Mouse (Mus musculus): ENCODE data around the gene Polr1e. TPM values are rescaled to one million over a fixed set of nuclear protein-coding genes. Genes with fewer than 3 reads are reported as not detected.

Gene Polr1e
- 31.1 and 34.1 TPM in 2 replicates for polyA plus RNA-seq (2015; fragmentation: Nextera tagmentation; extraction: Ambion mirVana)

DNA sequence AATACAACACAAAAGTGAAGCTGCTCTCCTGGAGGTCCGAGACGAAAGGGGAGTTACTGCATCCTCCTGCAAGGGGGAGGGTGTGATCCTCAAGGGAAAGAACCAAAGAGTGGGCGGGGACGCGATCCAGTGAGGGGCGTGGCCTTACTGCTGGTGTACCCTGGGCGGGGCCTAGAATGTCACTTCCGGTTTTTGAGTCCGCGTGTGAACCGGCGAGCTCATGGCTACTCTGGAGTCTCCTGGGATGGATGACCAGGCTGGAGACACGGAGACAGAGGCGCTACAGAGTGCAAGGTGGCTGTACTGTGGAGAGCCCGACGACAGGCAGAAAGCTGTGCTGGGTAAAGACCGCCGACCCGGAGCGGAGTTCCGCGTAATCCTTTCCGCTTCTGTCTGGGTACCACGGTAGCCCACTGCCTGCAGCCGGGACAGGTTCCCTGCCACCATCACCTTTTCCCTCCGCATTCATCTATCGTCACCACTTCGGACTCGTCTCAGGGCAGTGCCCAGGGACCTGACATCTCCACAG, at the start of gene Polr1e:
Polr1e (plus strand) TSS at position 132 of the 529 bp plus-strand sequence.
- peak within 1 kb of the TSS; percentile 72 for H3K9ac ChIP-seq (ENCODE audit: low read depth, low read length)
- H3K4me2 ChIP-seq (ENCODE audit: low read depth, low read length): peak within 1 kb of the TSS; percentile 90
- peak; percentile 89 for ATAC-seq
- H3K36me3 ChIP-seq (ENCODE audit: control insufficient read depth, insufficient read depth, low read length): no peaks in the 10 kb centered on the region
- no peak within 1 kb of the TSS for H3K27ac ChIP-seq (ENCODE audit: low read length)
- peaks cover 12% of the 10 kb centered on the region for H3K4me1 ChIP-seq (ENCODE audit: control insufficient read depth, insufficient read depth, low read length)
- peak within 1 kb of the TSS; percentile 79 for H3K4me3 ChIP-seq (ENCODE audit: low read length)
- WGBS: under 1% methylated on average over 29 of the region's 29 CpGs
- no peaks in the 10 kb centered on the region for H3K27me3 ChIP-seq (replicated peaks; ENCODE audit: control insufficient read depth, insufficient read depth, low read length)
- H3K9me3 ChIP-seq (ENCODE audit: control insufficient read depth, low read length): no peaks in the 10 kb centered on the region

DNA sequence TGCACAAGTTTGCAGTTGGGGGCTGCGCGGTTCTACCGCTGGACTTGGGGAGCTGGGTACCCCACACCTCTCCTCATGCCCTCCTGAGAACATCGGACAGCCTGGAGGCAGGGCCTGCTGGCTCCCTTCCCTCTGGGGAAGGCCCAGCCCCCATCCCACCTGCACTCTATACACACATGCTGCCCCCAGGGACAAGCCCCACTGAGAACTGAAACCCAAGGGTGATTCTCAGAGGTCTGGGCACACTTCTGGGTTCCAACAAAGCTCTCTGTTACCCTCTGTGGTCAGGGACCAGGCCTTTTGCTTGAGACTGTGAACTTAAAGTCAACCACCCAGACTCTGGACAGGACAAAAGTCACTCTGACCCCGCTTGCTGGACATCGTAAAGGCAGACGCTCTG, 48.3 kb upstream of the Polr1e start:
- no peaks in the 10 kb centered on the region for H3K27me3 ChIP-seq (replicated peaks; ENCODE audit: control insufficient read depth, insufficient read depth, low read length)
- WGBS: 88% methylated on average over 7 of the region's 7 CpGs
- no peak overlapping the region for H3K4me2 ChIP-seq (ENCODE audit: low read depth, low read length)
- no peak overlapping the region for H3K9ac ChIP-seq (ENCODE audit: low read depth, low read length)
- no peak overlapping the region for H3K27ac ChIP-seq (ENCODE audit: low read length)
- H3K4me3 ChIP-seq (ENCODE audit: low read length): no peak overlapping the region
- ATAC-seq: no peak
- H3K9me3 ChIP-seq (ENCODE audit: control insufficient read depth, low read length): no peaks in the 10 kb centered on the region
- H3K4me1 ChIP-seq (ENCODE audit: control insufficient read depth, insufficient read depth, low read length): 0 out of 2 replicates have a peak, but pooled peaks cover 3% of the 10 kb centered on the region
- H3K36me3 ChIP-seq (ENCODE audit: control insufficient read depth, insufficient read depth, low read length): no peaks in the 10 kb centered on the region

DNA sequence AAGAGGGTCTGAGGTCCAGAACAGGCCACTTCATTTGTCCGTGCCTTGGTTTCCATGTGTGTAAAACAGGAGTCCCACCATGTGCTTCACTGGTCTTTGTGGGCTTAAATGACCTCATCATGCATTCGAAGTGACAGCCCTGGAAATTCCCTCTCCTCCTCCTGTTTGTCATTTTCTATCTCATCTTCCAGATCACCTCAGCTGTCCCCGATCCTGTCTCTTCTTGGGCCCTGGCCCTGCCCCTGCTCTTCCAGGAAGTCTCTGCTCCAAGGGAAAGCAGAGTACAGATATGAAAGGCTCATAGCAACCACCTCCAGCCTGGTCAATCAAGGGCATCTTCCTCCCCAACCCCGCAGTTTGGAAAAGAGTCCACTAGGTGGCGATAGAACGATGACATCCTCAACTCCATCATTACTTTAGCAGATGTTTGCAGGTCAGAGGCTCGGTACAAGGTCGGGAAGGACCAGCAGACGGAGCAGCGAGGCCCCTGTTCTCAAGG, 47.7 kb upstream of the Polr1e start:
- 20% methylated on average over 10 of the region's 10 CpGs for WGBS

DNA sequence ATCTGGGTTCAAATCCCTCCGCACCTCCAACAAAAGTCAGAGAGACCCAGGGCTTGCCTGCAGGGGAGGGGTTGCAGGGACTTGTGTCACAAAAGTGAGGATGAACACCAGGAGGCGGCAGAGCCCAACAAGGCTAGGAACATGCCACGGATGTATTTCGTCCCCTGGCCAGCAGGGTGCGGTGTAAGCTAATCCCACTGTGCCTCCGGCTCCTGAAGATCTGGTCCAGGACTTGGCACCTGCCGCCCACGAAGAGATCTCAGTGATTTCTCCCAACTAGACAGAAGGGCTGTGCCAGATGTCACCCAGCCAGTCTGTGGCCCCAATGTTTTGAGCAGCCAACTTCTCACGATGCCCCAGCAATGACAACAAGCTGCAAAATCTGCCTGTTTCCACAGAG, 44.9 kb upstream of the Polr1e start:
- no peaks in the 10 kb centered on the region for H3K27me3 ChIP-seq (replicated peaks; ENCODE audit: control insufficient read depth, insufficient read depth, low read length)
- H3K4me2 ChIP-seq (ENCODE audit: low read depth, low read length): peak overlapping the region; percentile 44
- 12% methylated on average over 9 of the region's 9 CpGs for WGBS
- H3K9me3 ChIP-seq (ENCODE audit: control insufficient read depth, low read length): no peaks in the 10 kb centered on the region
- no peaks in the 10 kb centered on the region for H3K36me3 ChIP-seq (ENCODE audit: control insufficient read depth, insufficient read depth, low read length)
- no peak overlapping the region for H3K27ac ChIP-seq (ENCODE audit: low read length)
- peak overlapping the region; percentile 33 for H3K4me3 ChIP-seq (ENCODE audit: low read length)
- peak; percentile 53 for ATAC-seq
- H3K4me1 ChIP-seq (ENCODE audit: control insufficient read depth, insufficient read depth, low read length): 0 out of 2 replicates have a peak, but pooled peaks cover 3% of the 10 kb centered on the region
- H3K9ac ChIP-seq (ENCODE audit: low read depth, low read length): no peak overlapping the region

More for the DNA sequence above, 47.7 kb upstream of the Polr1e start:
- Histone ChIP-seq H3K9ac (ENCODE audit: low read depth, low read length) (no peak overlapping the region), H3K9me3 (ENCODE audit: control insufficient read depth, low read length) (no peaks in the 10 kb centered on the region), H3K4me3 (ENCODE audit: low read length) (no peak overlapping the region), H3K36me3 (ENCODE audit: control insufficient read depth, insufficient read depth, low read length) (no peaks in the 10 kb centered on the region), H3K27ac (ENCODE audit: low read length) (no peak overlapping the region), H3K4me2 (ENCODE audit: low read depth, low read length) (no peak overlapping the region), H3K4me1 (ENCODE audit: control insufficient read depth, insufficient read depth, low read length) (0 out of 2 replicates have a peak, but pooled peaks cover 3% of the 10 kb centered on the region), H3K27me3 (replicated peaks; ENCODE audit: control insufficient read depth, insufficient read depth, low read length) (no peaks in the 10 kb centered on the region)
- ATAC-seq: no peak

DNA sequence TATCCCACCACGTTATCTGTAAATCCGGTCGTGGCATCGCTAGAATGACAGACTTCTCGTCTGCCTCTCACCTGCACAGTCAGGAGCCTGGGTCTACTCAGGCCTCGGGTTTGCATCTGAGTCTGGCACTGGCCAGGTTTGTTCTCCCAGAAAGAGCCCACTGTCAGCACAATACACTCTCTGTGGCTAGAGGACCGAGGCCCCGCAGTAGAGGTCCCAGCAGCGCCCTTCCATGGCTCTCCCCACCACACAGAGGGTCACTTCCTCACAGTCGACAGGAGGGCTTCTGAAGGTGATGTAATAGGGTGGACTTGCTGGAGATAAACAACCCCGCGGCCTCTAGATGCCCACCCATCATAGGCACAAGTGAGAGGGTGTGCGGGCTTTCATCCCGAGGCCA, 44.5 kb upstream of the Polr1e start:
- ATAC-seq: peak; percentile 50
- peak overlapping the region; percentile 44 for H3K4me2 ChIP-seq (ENCODE audit: low read depth, low read length)
- H3K27ac ChIP-seq (ENCODE audit: low read length): no peak overlapping the region
- H3K4me3 ChIP-seq (ENCODE audit: low read length): peak overlapping the region; percentile 33
- no peak overlapping the region for H3K9ac ChIP-seq (ENCODE audit: low read depth, low read length)
- 45% methylated on average over 14 of the region's 14 CpGs for WGBS
- H3K9me3 ChIP-seq (ENCODE audit: control insufficient read depth, low read length): no peaks in the 10 kb centered on the region
- H3K4me1 ChIP-seq (ENCODE audit: control insufficient read depth, insufficient read depth, low read length): 0 out of 2 replicates have a peak, but pooled peaks cover 3% of the 10 kb centered on the region
- no peaks in the 10 kb centered on the region for H3K27me3 ChIP-seq (replicated peaks; ENCODE audit: control insufficient read depth, insufficient read depth, low read length)
- H3K36me3 ChIP-seq (ENCODE audit: control insufficient read depth, insufficient read depth, low read length): no peaks in the 10 kb centered on the region

DNA sequence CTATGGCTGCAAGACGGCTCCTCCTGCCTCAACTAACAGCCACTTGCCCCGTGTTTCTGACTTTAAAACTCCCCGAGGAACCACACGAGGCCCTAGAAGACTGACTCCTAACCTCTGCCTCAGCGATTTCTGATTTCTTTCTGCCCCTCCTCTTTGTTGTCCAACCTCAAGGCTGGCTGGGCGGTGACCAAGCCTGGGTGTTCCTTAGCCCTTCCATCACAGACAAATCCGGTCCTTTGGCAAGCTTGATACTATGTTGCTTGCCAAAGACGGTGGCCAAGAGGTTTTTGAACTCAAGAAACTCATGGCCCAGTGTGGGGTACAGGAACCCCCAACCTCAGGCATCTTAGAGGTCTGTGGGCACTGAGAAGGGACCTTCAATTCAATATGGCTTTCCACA, 44.1 kb upstream of the Polr1e start:
- no peak for ATAC-seq
- H3K9ac ChIP-seq (ENCODE audit: low read depth, low read length): no peak overlapping the region
- WGBS: 79% methylated on average over 8 of the region's 8 CpGs
- no peaks in the 10 kb centered on the region for H3K36me3 ChIP-seq (ENCODE audit: control insufficient read depth, insufficient read depth, low read length)
- no peak overlapping the region for H3K4me3 ChIP-seq (ENCODE audit: low read length)
- no peak overlapping the region for H3K27ac ChIP-seq (ENCODE audit: low read length)
- no peaks in the 10 kb centered on the region for H3K27me3 ChIP-seq (replicated peaks; ENCODE audit: control insufficient read depth, insufficient read depth, low read length)
- no peaks in the 10 kb centered on the region for H3K9me3 ChIP-seq (ENCODE audit: control insufficient read depth, low read length)
- H3K4me1 ChIP-seq (ENCODE audit: control insufficient read depth, insufficient read depth, low read length): 0 out of 2 replicates have a peak, but pooled peaks cover 3% of the 10 kb centered on the region
- no peak overlapping the region for H3K4me2 ChIP-seq (ENCODE audit: low read depth, low read length)

DNA sequence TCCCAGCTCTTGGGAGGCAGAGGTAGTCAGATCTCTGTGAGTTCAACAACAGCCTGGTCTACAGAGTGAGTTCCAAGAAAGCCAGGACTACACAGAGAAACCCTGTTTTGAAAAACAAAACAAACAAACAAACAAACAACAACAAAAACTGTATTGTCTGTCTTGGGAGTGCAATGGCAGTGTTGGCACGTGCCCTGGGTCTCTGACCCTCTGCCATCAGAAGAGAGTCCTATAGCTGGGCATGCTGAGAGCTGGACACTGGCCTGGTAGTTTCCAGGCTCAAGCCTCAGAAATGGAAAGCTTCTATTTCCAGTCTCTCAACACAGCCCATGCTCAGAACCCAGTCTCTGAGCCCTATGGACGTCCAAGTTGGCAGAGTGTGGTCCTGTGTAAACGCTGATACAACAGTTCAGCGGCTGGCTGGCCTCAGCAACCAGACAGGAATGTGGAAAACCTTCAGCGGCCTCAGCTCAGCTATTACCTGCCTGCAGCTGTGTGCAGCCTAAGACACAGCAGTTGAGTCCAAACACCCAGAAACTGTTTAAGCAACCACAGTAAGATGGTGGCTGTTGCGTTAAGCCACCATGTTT, 42.3 kb upstream of the Polr1e start:
- H3K27ac ChIP-seq (ENCODE audit: low read length): no peak overlapping the region
- no peak for ATAC-seq
- 0 out of 2 replicates have a peak, but pooled peaks cover 3% of the 10 kb centered on the region for H3K4me1 ChIP-seq (ENCODE audit: control insufficient read depth, insufficient read depth, low read length)
- no peak overlapping the region for H3K9ac ChIP-seq (ENCODE audit: low read depth, low read length)
- WGBS: 64% methylated on average over 6 of the region's 6 CpGs
- H3K36me3 ChIP-seq (ENCODE audit: control insufficient read depth, insufficient read depth, low read length): no peaks in the 10 kb centered on the region
- H3K9me3 ChIP-seq (ENCODE audit: control insufficient read depth, low read length): no peaks in the 10 kb centered on the region
- no peak overlapping the region for H3K4me3 ChIP-seq (ENCODE audit: low read length)
- no peaks in the 10 kb centered on the region for H3K27me3 ChIP-seq (replicated peaks; ENCODE audit: control insufficient read depth, insufficient read depth, low read length)
- no peak overlapping the region for H3K4me2 ChIP-seq (ENCODE audit: low read depth, low read length)

DNA sequence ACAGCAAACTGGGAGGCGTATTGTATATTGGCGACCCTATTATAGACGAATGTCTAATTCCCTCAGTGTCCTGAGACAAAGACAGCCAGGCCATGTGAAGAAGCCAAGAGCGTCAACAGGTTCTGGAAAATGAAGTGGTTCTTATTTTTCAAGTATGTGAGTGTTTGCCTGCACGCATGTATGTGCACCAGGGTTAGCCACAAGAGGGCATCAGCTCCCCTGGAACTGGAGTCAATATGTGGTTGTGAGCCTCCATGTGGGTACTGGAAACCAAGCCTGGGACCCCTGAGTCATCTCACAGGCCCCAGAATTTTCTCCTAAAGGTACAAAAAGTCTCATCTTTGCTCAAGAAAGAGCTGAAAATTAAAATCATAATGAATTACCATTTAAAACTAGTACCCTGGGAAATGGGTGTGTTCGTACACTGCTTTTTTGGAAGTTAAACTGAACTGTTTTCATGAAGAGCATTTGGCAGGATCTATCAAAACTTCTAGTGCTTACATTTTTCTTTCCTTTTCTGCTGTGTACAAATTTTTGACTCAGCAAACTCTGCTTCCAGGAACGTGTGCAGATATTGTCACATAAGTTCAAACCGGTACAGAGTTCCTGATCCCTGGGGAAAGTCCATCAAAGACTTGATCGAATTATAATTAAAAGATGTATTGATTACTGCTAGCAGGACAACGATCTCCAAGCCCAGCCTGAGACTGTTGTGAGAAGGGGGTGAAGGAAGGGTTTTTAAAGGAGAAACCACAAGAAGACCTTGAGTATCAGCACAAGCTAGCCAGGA, 41.3 kb upstream of the Polr1e start:
- Histone ChIP-seq H3K4me3 (ENCODE audit: low read length) (no peak overlapping the region), H3K4me1 (ENCODE audit: control insufficient read depth, insufficient read depth, low read length) (peaks cover 7% of the 10 kb centered on the region; the same call in 1 of the 2 replicates), H3K27ac (ENCODE audit: low read length) (no peak overlapping the region), H3K9ac (ENCODE audit: low read depth, low read length) (no peak overlapping the region), H3K4me2 (ENCODE audit: low read depth, low read length) (no peak overlapping the region), H3K27me3 (replicated peaks; ENCODE audit: control insufficient read depth, insufficient read depth, low read length) (no peaks in the 10 kb centered on the region), H3K9me3 (ENCODE audit: control insufficient read depth, low read length) (no peaks in the 10 kb centered on the region), H3K36me3 (ENCODE audit: control insufficient read depth, insufficient read depth, low read length) (no peaks in the 10 kb centered on the region)
- ATAC-seq: no peak
- WGBS: 88% methylated on average over 10 of the region's 10 CpGs

DNA sequence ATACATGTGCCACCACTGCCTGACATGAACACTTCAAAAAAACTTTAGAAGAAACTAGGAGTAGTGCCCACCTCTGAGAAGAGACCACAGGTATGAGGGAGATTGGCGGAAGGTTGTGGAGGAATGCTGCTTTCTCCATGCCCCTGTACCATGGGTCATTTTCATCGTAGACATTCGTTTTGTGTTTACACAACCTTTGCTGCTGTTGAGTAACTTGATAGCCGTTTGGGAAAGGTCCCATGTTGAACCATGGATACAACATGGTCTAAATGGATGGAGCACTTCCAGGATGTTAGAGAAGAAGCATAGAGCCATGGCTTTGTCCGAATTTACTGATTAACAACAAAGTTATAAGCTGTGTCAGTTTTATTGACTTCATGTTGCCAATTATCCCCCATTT, 40.2 kb upstream of the Polr1e start:
- Histone ChIP-seq H3K27me3 (replicated peaks; ENCODE audit: control insufficient read depth, insufficient read depth, low read length) (no peaks in the 10 kb centered on the region), H3K27ac (ENCODE audit: low read length) (no peak overlapping the region), H3K4me3 (ENCODE audit: low read length) (no peak overlapping the region), H3K4me2 (ENCODE audit: low read depth, low read length) (no peak overlapping the region), H3K9ac (ENCODE audit: low read depth, low read length) (no peak overlapping the region), H3K36me3 (ENCODE audit: control insufficient read depth, insufficient read depth, low read length) (no peaks in the 10 kb centered on the region), H3K4me1 (ENCODE audit: control insufficient read depth, insufficient read depth, low read length) (peaks cover 16% of the 10 kb centered on the region), H3K9me3 (ENCODE audit: control insufficient read depth, low read length) (no peaks in the 10 kb centered on the region)
- 65% methylated on average over 5 of the region's 5 CpGs for WGBS
- ATAC-seq: no peak

All from intestine, embryonic 16.5 days (tissue).